ENCODE assay signal across 9 mouse cellular contexts in genomic region chr17:74394855-74395254, GRCm38 (mm10). TPM values are rescaled to one million over a fixed set of nuclear protein-coding genes. Genes with fewer than 3 reads are reported as not detected.
DNase-seq lines count a peak whose midpoint lies in the region; ATAC-seq and TF ChIP-seq lines count a peak whose summit lies in the region.
"Had no signal": no experiment of that assay in that cellular context is flagged by ENCODE, and none has a peak within 500 bp of the region (broad histone marks: within the 10 kb centered on the region; RNA-seq: fewer than 3 reads in every experiment).

No protein-coding gene starts in this region.

- H3K79me3 ChIP-seq in C2C12 (ENCODE audit: low read depth), result peaks cover 23% of the 10 kb centered on the region

- peak overlapping the region; percentile 45 for H3ac ChIP-seq in C2C12 (ENCODE audit: control insufficient read depth, insufficient read length, low read depth)

- no peaks in the 10 kb centered on the region for H3K9me3 ChIP-seq in embryonic facial prominence, embryonic 12.5 days
- H3K9me3 ChIP-seq in intestine, embryonic 14.5 days (ENCODE audit: control insufficient read depth, low read length), result no peaks in the 10 kb centered on the region
- H3K9me3 ChIP-seq in megakaryocyte, embryonic 14.5 days, result no peaks in the 10 kb centered on the region

- peak overlapping the region; percentile 88 for H3K9ac ChIP-seq in embryonic facial prominence, embryonic 12.5 days
- H3K9ac ChIP-seq in intestine, embryonic 14.5 days (ENCODE audit: low read length), result peak overlapping the region; percentile 44

- H3K4me3 ChIP-seq in C2C12 (ENCODE audit: insufficient read depth, poor library complexity, severe bottlenecking), result peak overlapping the region; percentile 97
- peak overlapping the region; percentile 92 for H3K4me3 ChIP-seq in embryonic facial prominence, embryonic 12.5 days
- peak overlapping the region; percentile 72 for H3K4me3 ChIP-seq in intestine, embryonic 14.5 days (ENCODE audit: low read depth, low read length)
- peak overlapping the region; percentile 95 for H3K4me3 ChIP-seq in megakaryocyte, embryonic 14.5 days (replicated peaks)

- no peaks in the 10 kb centered on the region for H3K36me3 ChIP-seq in C2C12 (ENCODE audit: control insufficient read depth, insufficient read depth)
- no peaks in the 10 kb centered on the region for H3K36me3 ChIP-seq in embryonic facial prominence, embryonic 12.5 days
- peaks cover 4% of the 10 kb centered on the region; the same call in 1 of the 2 replicates for H3K36me3 ChIP-seq in intestine, embryonic 14.5 days (ENCODE audit: control insufficient read depth, insufficient read depth, low read length)
- H3K36me3 ChIP-seq in megakaryocyte, embryonic 14.5 days (replicated peaks; ENCODE audit: low read length), result peaks cover 4% of the 10 kb centered on the region

- H3K4me1 ChIP-seq in embryonic facial prominence, embryonic 12.5 days, result peaks cover 7% of the 10 kb centered on the region; the same call in 1 of the 2 replicates
- H3K4me1 ChIP-seq in intestine, embryonic 14.5 days (replicated peaks; ENCODE audit: control insufficient read depth, insufficient read depth, low read length), result 0 out of 2 replicates have a peak, but pooled peaks cover 3% of the 10 kb centered on the region
- H3K4me1 ChIP-seq in megakaryocyte, embryonic 14.5 days, result peaks cover 20% of the 10 kb centered on the region

- 32% methylated on average over 16 of the region's 16 CpGs for WGBS in embryonic facial prominence, embryonic 12.5 days
- 27% methylated on average over 16 of the region's 16 CpGs for WGBS in intestine, embryonic 14.5 days

- no peaks in the 10 kb centered on the region for H3K27me3 ChIP-seq in C2C12 (ENCODE audit: control insufficient read depth, insufficient read depth, insufficient read length)
- no peaks in the 10 kb centered on the region for H3K27me3 ChIP-seq in embryonic facial prominence, embryonic 12.5 days
- H3K27me3 ChIP-seq in intestine, embryonic 14.5 days (replicated peaks; ENCODE audit: control insufficient read depth, insufficient read depth, low read length), result no peaks in the 10 kb centered on the region
- no peaks in the 10 kb centered on the region for H3K27me3 ChIP-seq in megakaryocyte, embryonic 14.5 days (replicated peaks)
- H3K27me3 ChIP-seq: Patski had no signal

- peak; percentile 15 for DNase-seq in embryo, embryonic 10 days (ENCODE audit: low spot score)
- no peak for DNase-seq in embryo, embryonic 9.5 days (ENCODE audit: extremely low spot score)
- DNase-seq in intestine, embryonic 14.5 days (ENCODE audit: low spot score), result peak; percentile 63
- peak; percentile 18 for DNase-seq in thymus, postnatal 4 days
- DNase-seq in layer of hippocampus, postnatal 36 days, result no peak

- H3K27ac ChIP-seq in embryonic facial prominence, embryonic 12.5 days, result no peak overlapping the region
- H3K27ac ChIP-seq in intestine, embryonic 14.5 days (ENCODE audit: low read depth), result peak overlapping the region; percentile 80; the same call in 1 of the 2 replicates

- peak overlapping the region; percentile 62 for H3K4me2 ChIP-seq in embryonic facial prominence, embryonic 12.5 days (replicated peaks)
- peak overlapping the region; percentile 69 for H3K4me2 ChIP-seq in intestine, embryonic 14.5 days (ENCODE audit: low read length)

- no peak for TF ChIP-seq CTCF in C2C12 (IDR thresholded peaks at IDR 0.05; ENCODE audit: control insufficient read depth, insufficient read depth, insufficient read length)

- ATAC-seq in embryonic facial prominence, embryonic 12.5 days (ENCODE audit: insufficient number of reproducible peaks, insufficient read depth, low FRiP score, low TSS enrichment), result no peak
- ATAC-seq in intestine, embryonic 14.5 days (replicated peaks; ENCODE audit: low FRiP score, low TSS enrichment, low read depth), result peak; percentile 48

- peaks cover 41% of the 10 kb centered on the region for H3K79me2 ChIP-seq in C2C12 (ENCODE audit: control insufficient read depth, insufficient read depth)

TF ChIP-seq in C2C12, 6 proteins besides CTCF, POLR2A, EP300 and RAD21:
- TF ChIP-seq FOSL1 (IDR thresholded peaks at IDR 0.05; ENCODE audit: insufficient read depth, low read length, poor library complexity, severe bottlenecking), result no peak
- no peak for TF ChIP-seq MYOD1 (IDR thresholded peaks at IDR 0.05; ENCODE audit: control insufficient read depth, insufficient read length, low read depth)
- no peak for TF ChIP-seq CEBPB (IDR thresholded peaks at IDR 0.05; ENCODE audit: low read depth)
- TF ChIP-seq USF1 (IDR thresholded peaks at IDR 0.05; ENCODE audit: low read depth), result no peak
- TF ChIP-seq MAX (IDR thresholded peaks at IDR 0.05), result no peak
- TF ChIP-seq MYOG (IDR thresholded peaks at IDR 0.05; ENCODE audit: control insufficient read depth, extremely low read depth, insufficient read length), result no peak
TF ChIP-seq in C2C12: peak in this region for 0.

RNA-seq across cellular contexts. Expression of gene Slc30a6, which starts 0.6 kb away (rescaled TPM):
- polyA plus RNA-seq in C2C12 (2012; fragmentation: generic; extraction: Trizol), result 18.3 TPM
- 36.8 and 38.0 TPM in 2 replicates for polyA plus RNA-seq in embryonic facial prominence, embryonic 12.5 days (2016; fragmentation: Nextera tagmentation; extraction: Ambion mirVana)
- polyA plus RNA-seq in intestine, embryonic 14.5 days (2014; fragmentation: Nextera tagmentation; extraction: Ambion mirVana), result 37.4 and 39.4 TPM in 2 replicates
- 1.3 TPM in 1 of 2 replicates, not detected in the other for polyA plus RNA-seq in megakaryocyte, embryonic 14.5 days (2012; ENCODE audit: insufficient read depth, low replicate concordance)
- 10 to 100 TPM; 17.0 to 19.0 TPM for total RNA-seq in layer of hippocampus, postnatal 36 days (2021)

RNA-seq across cellular contexts. Expression of gene Spast, which starts 56.1 kb away (rescaled TPM):
- polyA plus RNA-seq in C2C12 (2012; fragmentation: generic; extraction: Trizol), result 9.5 TPM
- 28.9 and 34.5 TPM in 2 replicates for polyA plus RNA-seq in embryonic facial prominence, embryonic 12.5 days (2016; fragmentation: Nextera tagmentation; extraction: Ambion mirVana)
- polyA plus RNA-seq in intestine, embryonic 14.5 days (2014; fragmentation: Nextera tagmentation; extraction: Ambion mirVana), result 17.3 and 19.3 TPM in 2 replicates
- polyA plus RNA-seq in megakaryocyte, embryonic 14.5 days (2012; ENCODE audit: insufficient read depth, low replicate concordance), result 3.9 and 15.5 TPM in 2 replicates
- total RNA-seq in layer of hippocampus, postnatal 36 days (2021), result 10 to 100 TPM; 59.2 to 60.5 TPM

Comparison
In these comparisons a context has a peak if more than half of its experiments do, and no peak if none do; other contexts are left out.
1. DNase-seq: peak in embryo, embryonic 10 days (single experiment), intestine, embryonic 14.5 days (single experiment) and thymus, postnatal 4 days (single experiment); none in embryo, embryonic 9.5 days (single experiment) and layer of hippocampus, postnatal 36 days (0 of 2).
2. Peak in every context shown above with its lines, with median percentiles within 50 percentile points of each other: H3K4me3 ChIP-seq.